Mouse (Mus musculus) inflammation-experienced regulatory T-cells (primary cell): ENCODE results near the gene Asphd1. TPM values are rescaled to one million over a fixed set of nuclear protein-coding genes. Genes with fewer than 3 reads are reported as not detected.

Experiments used
- polyA plus RNA-seq, 2 experiments: library from polyadenylated mRNA; unstranded; fragments of 100-300 nt; shearing (Covaris generic); gene quantifications; one replicate each; pipeline ENCODE4 v1.2.1; 2017

The Asphd1 gene
- polyA plus RNA-seq = under 1 TPM; 0.19 to 0.69 TPM

DNA sequence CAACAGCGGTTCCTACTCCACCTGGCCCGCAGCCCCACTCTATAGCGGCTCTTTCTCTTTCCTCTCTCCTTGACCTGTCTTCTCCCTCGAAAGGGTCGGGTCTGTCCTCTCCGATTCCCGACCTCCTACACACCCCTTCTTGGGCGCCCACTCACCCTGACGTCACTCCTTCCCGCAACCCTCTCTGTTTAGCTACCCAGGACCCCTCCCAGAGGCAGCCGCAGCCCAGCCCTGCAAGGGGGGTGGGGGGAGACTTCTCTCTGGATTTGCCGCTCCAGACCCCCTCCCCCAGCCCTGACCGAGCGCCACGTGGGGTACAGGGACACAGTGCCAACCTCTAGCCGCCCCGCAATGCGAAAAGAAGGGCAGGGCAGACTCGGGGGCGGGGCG lies at the start of gene Asphd1:
Asphd1 (minus strand) TSS at position 180 of the 390 bp plus-strand sequence.

DNA sequence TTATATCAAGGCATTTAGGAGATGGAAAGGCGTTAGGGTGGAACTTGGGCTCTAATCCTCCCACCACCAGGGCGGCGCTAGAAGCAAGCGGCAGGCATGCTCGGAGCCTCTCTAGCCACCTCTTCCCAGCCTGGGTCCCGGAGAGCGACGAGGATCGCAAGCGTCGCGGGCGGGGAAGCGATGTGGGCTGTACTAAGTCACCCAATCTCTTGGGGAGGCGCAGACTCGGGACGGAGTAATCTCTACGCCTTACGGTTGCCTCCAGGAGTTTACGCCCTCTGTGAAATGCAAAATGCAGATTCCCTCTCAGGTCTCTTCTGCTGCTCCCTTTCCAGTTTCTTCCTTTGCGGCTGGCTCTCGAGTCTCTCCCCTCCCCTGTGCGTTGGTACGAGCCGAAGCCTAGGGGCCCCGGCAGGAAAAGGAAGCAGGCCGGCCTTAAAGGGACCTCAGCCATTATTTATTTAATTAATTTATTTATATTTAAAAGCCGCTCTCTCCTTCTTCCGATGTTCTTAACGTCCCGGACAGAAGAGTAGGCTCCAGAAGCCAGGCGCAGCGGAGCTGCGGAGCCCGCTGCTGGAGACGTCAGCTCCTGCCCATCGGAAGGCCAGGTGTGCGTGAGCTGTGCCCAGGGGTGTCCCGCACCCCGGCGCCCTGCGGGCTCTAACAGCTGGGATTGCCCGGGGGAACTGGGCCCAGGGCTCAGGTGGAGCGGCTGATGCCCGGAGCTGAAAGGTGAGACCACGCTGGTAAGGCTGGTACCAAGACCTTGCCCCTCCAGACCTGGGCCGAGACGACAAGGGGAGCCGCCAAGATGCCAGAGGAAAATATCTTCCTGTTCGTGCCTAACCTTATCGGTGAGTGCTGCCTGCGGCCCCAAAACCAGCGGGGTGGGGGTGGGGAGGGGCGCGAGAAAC lies 26.8 kb upstream of the Asphd1 start, which contains the start of gene Cdiptos:
Cdiptos (minus strand) TSS at position 149 of the 917 bp plus-strand sequence.

DNA sequence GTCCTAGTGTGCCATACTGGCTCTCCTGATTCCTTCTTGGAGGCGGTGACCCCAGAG lies 26.3 kb upstream of the Asphd1 start, which contains the start of gene Cdipt:
Cdipt (plus strand) TSS at position 22 of the 57 bp plus-strand sequence.

DNA sequence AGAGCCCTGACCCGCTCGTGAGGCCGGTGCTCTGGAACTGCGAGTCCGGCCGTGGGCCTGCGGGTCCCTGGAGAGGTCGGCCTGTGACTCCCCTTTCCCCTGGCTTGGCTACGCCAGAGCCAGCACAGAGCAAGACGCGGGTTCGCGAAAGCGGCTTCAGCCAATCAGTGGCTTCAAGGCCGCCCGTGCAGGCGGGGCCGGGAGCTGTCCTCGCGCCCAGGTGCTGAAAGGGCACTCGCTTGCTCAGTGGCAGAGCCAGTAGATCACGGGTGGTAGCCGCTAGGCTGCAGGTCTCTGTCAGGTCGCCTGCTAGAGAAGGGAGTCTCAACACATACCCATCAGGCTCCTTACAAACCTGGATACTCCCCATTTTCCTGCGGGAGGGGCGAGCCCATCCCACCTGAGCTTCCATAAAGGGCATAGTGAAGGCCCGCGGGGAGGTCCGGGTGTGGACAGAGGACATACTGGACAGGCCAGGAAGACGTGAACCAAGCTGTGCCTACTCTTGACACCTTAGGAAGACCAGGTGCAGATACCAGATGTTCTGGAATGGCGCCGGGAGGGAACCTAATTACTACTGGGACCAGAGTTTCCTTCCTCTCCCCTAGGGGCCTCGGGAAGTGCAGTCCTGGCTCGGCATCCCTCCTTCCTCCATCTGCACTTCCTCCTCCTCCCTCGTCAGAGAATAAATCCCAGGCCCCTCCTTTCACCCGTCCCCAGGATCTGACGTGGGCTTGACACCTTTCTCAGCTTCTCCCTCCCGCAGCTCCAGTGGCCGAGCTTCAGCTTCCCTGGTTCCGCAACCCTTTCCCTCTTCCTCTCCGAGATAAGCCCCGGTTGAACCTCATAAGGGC lies 638 bp upstream of the Asphd1 start, which contains the start of gene Sez6l2:
Sez6l2 (plus strand) TSS at position 771 of the 854 bp plus-strand sequence.

DNA sequence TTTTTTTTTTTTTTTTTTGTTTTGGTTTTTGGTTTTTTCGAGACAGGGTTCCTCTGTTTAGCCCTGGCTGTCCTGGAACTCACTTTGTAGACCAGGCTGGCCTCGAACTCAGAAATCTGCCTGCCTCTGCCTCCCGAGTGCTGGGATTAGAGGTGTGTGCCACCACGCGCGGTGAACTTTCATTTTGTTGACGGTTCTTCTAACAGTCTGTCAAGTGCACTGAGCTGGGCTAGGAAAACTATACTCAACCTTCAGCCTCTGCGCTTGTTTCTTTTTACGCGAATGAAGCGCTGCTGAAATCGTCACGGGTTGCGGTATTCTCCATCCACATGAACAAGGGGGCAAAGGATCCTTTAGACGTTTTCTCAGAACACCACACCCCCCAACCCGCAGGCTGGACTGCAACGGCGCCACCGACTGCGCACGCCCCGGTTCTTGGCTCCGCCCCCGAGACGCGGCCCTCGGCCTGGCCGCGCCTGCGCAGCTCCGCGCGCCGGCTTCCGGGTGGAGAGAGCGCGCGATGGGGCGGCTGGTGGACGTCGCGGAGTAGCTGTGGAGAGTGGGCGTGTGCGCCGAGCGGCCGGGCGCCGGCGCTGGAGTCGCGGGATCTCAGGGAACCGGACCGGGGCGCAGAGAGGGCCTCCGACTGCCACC lies 20.9 kb downstream of the Asphd1 start, which contains the start of gene Kctd13:
Kctd13 (plus strand) TSS at position 496 of the 654 bp plus-strand sequence.

DNA sequence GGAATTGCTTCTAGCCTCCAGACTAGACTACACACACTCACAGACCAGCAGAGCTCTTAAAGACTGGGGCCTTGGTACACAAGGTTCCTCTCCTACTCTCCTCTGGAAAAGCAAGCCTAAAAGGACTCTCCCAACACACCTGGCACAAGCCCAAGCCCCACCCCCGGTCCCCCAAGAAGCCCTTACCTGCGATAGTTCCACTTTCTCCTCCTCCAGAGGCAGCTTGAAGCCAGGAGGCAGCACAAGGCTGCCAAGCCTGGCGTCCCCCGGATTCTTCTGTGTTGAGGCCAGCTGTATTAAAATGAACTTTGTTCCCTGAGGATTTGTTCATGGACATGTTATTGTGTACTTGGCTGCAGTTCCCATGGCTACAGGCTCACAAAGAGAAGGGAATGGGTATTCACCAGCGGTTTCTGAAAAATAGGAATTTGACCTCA lies 26.7 kb downstream of the Asphd1 start, which contains the start of gene Tmem219:
Tmem219 (minus strand) TSS at position 294 of the 437 bp plus-strand sequence.

Other genes with a start within 250 kb of the Asphd1 start
- 1,000 to 10,000 TPM; 2,830 to 3,089 TPM for gene Coro1a, start 241.8 kb downstream of the Asphd1 start, polyA plus RNA-seq
- gene Mapk3, start 190.0 kb downstream of the Asphd1 start, polyA plus RNA-seq = 10 to 100 TPM; 32.8 to 38.7 TPM
- 1 to 10 TPM in 1 of 2 experiments, under 1 TPM in 1; 0.89 to 1.3 TPM for gene Gdpd3, start 183.2 kb downstream of the Asphd1 start, polyA plus RNA-seq
- 100 to 1,000 TPM; 490 to 573 TPM for gene Ypel3, start 172.6 kb downstream of the Asphd1 start, polyA plus RNA-seq
- 1 to 10 TPM; 4.3 to 6.4 TPM for gene Tbx6, start 168.1 kb downstream of the Asphd1 start, polyA plus RNA-seq
- gene Ppp4c, start 157.1 kb downstream of the Asphd1 start, polyA plus RNA-seq = 100 to 1,000 TPM; 363 to 467 TPM
- under 1 TPM; 0.16 to 0.97 TPM for gene Fam57b, start 151.9 kb downstream of the Asphd1 start, polyA plus RNA-seq
- not detected for gene 4930451I11Rik, start 117.9 kb downstream of the Asphd1 start, polyA plus RNA-seq
- not detected for gene Doc2a, start 102.2 kb downstream of the Asphd1 start, polyA plus RNA-seq
- 1 to 10 TPM; 7.9 to 8.7 TPM for gene Hirip3, start 87.6 kb downstream of the Asphd1 start, polyA plus RNA-seq
- gene Ino80e, start 87.2 kb downstream of the Asphd1 start, polyA plus RNA-seq = 10 to 100 TPM; 75.8 to 78.6 TPM
- 10 to 100 TPM; 44.6 to 51.3 TPM for gene Taok2, start 64.9 kb downstream of the Asphd1 start, polyA plus RNA-seq
- gene Tmem219, start 26.7 kb downstream of the Asphd1 start, polyA plus RNA-seq = 10 to 100 TPM; 39.4 to 53.1 TPM
- 10 to 100 TPM; 31.6 to 38.0 TPM for gene Kctd13, start 20.7 kb downstream of the Asphd1 start, polyA plus RNA-seq
- gene Sez6l2, start 981 bp upstream of the Asphd1 start, polyA plus RNA-seq = 1 to 10 TPM in 1 of 2 experiments, under 1 TPM in 1; 0.74 to 1.0 TPM
- gene Cdipt, start 26.3 kb upstream of the Asphd1 start, polyA plus RNA-seq = 100 to 1,000 TPM; 248 to 261 TPM
- gene Cdiptos, start 26.5 kb upstream of the Asphd1 start, polyA plus RNA-seq = 1 to 10 TPM in 1 of 2 experiments, under 1 TPM in 1; 0.94 to 3.5 TPM
- gene Mvp, start 65.0 kb upstream of the Asphd1 start, polyA plus RNA-seq = 10 to 100 TPM; 49.5 to 51.3 TPM
- gene Pagr1b, start 66.9 kb upstream of the Asphd1 start, polyA plus RNA-seq = 1 to 10 TPM in 1 of 2 experiments, under 1 TPM in 1; 0.71 to 3.4 TPM
- 100 to 1,000 TPM; 140 to 147 TPM for gene Pagr1a, start 67.8 kb upstream of the Asphd1 start, polyA plus RNA-seq
- 10 to 100 TPM; 35.6 to 68.8 TPM for gene Gm42742, start 71.5 kb upstream of the Asphd1 start, polyA plus RNA-seq
- gene Prrt2, start 71.6 kb upstream of the Asphd1 start, polyA plus RNA-seq = 10 to 100 TPM in 1 of 2 experiments, 1 to 10 TPM in 1; 9.5 to 16.8 TPM
- 100 to 1,000 TPM; 152 to 157 TPM for gene Maz, start 77.5 kb upstream of the Asphd1 start, polyA plus RNA-seq
- gene Kif22, start 92.9 kb upstream of the Asphd1 start, polyA plus RNA-seq = 10 to 100 TPM; 10.1 to 11.0 TPM
- gene Zg16, start 137.7 kb upstream of the Asphd1 start, polyA plus RNA-seq = 1 to 10 TPM in 1 of 2 experiments, not detected in 1; 1.0 TPM
- 100 to 1,000 TPM; 320 to 356 TPM for gene AI467606, start 141.8 kb upstream of the Asphd1 start, polyA plus RNA-seq
- gene Qprt, start 172.6 kb upstream of the Asphd1 start, polyA plus RNA-seq = 10 to 100 TPM; 17.9 to 21.1 TPM
- gene Spn, start 188.2 kb upstream of the Asphd1 start, polyA plus RNA-seq = 100 to 1,000 TPM in 1 of 2 experiments, 10 to 100 TPM in 1; 81.1 to 120 TPM
- 10 to 100 TPM; 59.9 to 63.9 TPM for gene Cd2bp2, start 246.5 kb upstream of the Asphd1 start, polyA plus RNA-seq